Mouse (Mus musculus): ENCODE results near the gene Gm10142.

- TF ChIP-seq POLR2A (IDR thresholded peaks at IDR 0.05; ENCODE audit: low read depth, low read length) (no peak), CTCF (conservative IDR thresholded peaks at IDR 0.05; ENCODE audit: insufficient read depth, insufficient read length, low read depth, low read length) (no peak)
Observed at GRCm38 (mm10) chr10:77666342-77666741, 49.3 kb upstream of the Gm10142 start.
